Mouse (Mus musculus): ENCODE data around the gene Map3k7.

DNA sequence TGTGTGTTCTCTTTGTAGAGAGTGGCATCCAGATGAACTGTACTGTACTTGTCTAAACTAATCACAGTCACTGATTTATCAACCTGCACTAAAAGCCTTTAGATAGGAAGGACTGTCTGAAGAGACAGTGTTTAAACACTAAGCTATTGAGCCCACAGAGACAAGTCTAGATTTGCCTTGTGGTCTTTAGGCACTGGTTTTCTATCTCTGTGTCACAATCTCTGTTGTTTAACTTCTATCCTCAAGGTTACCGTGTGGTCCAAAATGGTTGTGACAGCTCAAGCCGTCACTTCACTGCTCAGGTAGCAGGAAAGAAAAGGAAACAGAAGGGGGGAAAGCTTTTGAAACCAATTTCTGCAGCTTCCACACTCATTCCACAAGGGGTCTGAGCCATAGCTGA is 29.5 kb downstream of the Map3k7 start:
- TF ChIP-seq CTCF (IDR thresholded peaks at IDR 0.05; ENCODE audit: extremely low read depth, insufficient read depth, insufficient read length, insufficient replicate concordance) (no peak), POLR2A (IDR thresholded peaks at IDR 0.05; ENCODE audit: low read depth, low read length) (no peak)

Measured in spleen, adult 2 months (tissue).